Mouse (Mus musculus) heart, adult 18-20 months (tissue): ENCODE measurements around the gene 4930452B06Rik. TPM values are rescaled to one million over a fixed set of nuclear protein-coding genes. Genes with fewer than 3 reads are reported as not detected.

Source experiments
- DNase-seq, 2 experiments: peaks; one replicate each; pipeline ENCODE4 v3.0.0; 2021 to 2022; ENCODE audit warnings: mixed read lengths in 1 of 2
- total RNA-seq, 2 experiments: library from RNA; stranded (reverse); gene quantifications; 2 replicates each; pipeline ENCODE4 v1.2.3; 2021

4930452B06Rik gene
- total RNA-seq, 2 experiments from 2014 or later = 2.5 to 3.1 TPM

GRCm38 (mm10) chr14:8451117-8451516 lies 214.9 kb downstream of the 4930452B06Rik start:
- DNase-seq = no peak

- no peak for DNase-seq
These were observed 215.7 kb downstream of the 4930452B06Rik start for GRCm38 (mm10) chr14:8450342-8450741.

- DNase-seq = no peak
These were observed 216.7 kb downstream of the 4930452B06Rik start for GRCm38 (mm10) chr14:8449299-8449698.

GRCm38 (mm10) chr14:8447352-8447751 lies 218.7 kb downstream of the 4930452B06Rik start:
- DNase-seq = no peak

- DNase-seq = no peak
These were observed 221.7 kb downstream of the 4930452B06Rik start for GRCm38 (mm10) chr14:8444363-8444762.

- no peak for DNase-seq
These were observed 223.3 kb downstream of the 4930452B06Rik start for GRCm38 (mm10) chr14:8442691-8443090.

- no peak for DNase-seq
These were observed 224.4 kb downstream of the 4930452B06Rik start for GRCm38 (mm10) chr14:8441623-8442022.

GRCm38 (mm10) chr14:8430611-8431230 lies 235.3 kb downstream of the 4930452B06Rik start:
- DNase-seq = no peak

GRCm38 (mm10) chr14:8429767-8430166 lies 236.3 kb downstream of the 4930452B06Rik start:
- no peak for DNase-seq

GRCm38 (mm10) chr14:8422833-8423232 lies 243.2 kb downstream of the 4930452B06Rik start:
- DNase-seq = no peak

- no peak for DNase-seq
These were observed 244.7 kb downstream of the 4930452B06Rik start for GRCm38 (mm10) chr14:8421199-8421787.

- no peak for DNase-seq
These were observed 247.4 kb downstream of the 4930452B06Rik start for GRCm38 (mm10) chr14:8418610-8419009.

- no peak for DNase-seq
These were observed 260.1 kb downstream of the 4930452B06Rik start for GRCm38 (mm10) chr14:8405946-8406345.

- no peak for DNase-seq
These were observed 262.7 kb downstream of the 4930452B06Rik start for GRCm38 (mm10) chr14:8403310-8403709.

- no peak for DNase-seq
These were observed 267.5 kb downstream of the 4930452B06Rik start for GRCm38 (mm10) chr14:8398507-8398906.

- DNase-seq = no peak
These were observed 270.3 kb downstream of the 4930452B06Rik start for GRCm38 (mm10) chr14:8395690-8396287.

- DNase-seq = no peak
These were observed 273.7 kb downstream of the 4930452B06Rik start for GRCm38 (mm10) chr14:8392181-8392825.
